Mouse (Mus musculus): ENCODE measurements at regions not wholly inside any gene's neighbourhood (a gene's known extent, or its start where the extent isn't known, plus 50 kb on each side); places are given as distances from the start of the nearest gene placed in this dataset.

GRCm38 (mm10) chr3:21268429-21269129 is 807.9 kb upstream of the Tbl1xr1 start:
- 36% methylated on average over 7 of the region's 7 CpGs for WGBS
- H3K36me3 ChIP-seq (replicated peaks; ENCODE audit: control insufficient read depth, insufficient read depth, low read length), result no peaks in the 10 kb centered on the region
- H3K9ac ChIP-seq (replicated peaks; ENCODE audit: low read depth, low read length), result no peak overlapping the region
- peaks cover 16% of the 10 kb centered on the region for H3K4me1 ChIP-seq (ENCODE audit: control insufficient read depth, insufficient read depth)
- peak; percentile 76 for DNase-seq (ENCODE audit: low spot score)
- peak; percentile 70 for ATAC-seq (ENCODE audit: insufficient read depth, low read depth)
- no peak overlapping the region for H3K4me2 ChIP-seq (ENCODE audit: low read depth, low read length)
- TF ChIP-seq CTCF (IDR thresholded peaks at IDR 0.05; ENCODE audit: low read depth), result no peak
- peak; percentile 25; the same call in 1 of the 2 replicates for TF ChIP-seq EP300 (IDR thresholded peaks at IDR 0.05; ENCODE audit: low read depth)
- H3K4me3 ChIP-seq (ENCODE audit: low read depth, low read length), result no peak overlapping the region
- no peaks in the 10 kb centered on the region for H3K9me3 ChIP-seq (replicated peaks; ENCODE audit: control insufficient read depth, low read length)
- H3K27me3 ChIP-seq (ENCODE audit: control insufficient read depth, insufficient read depth, low read length), result no peaks in the 10 kb centered on the region
- peak overlapping the region; percentile 48; the same call in 1 of the 2 replicates for H3K27ac ChIP-seq (ENCODE audit: low read depth)

GRCm38 (mm10) chr3:21269130-21269440 is 807.4 kb upstream of the Tbl1xr1 start:
- no peak overlapping the region for H3K9ac ChIP-seq (replicated peaks; ENCODE audit: low read depth, low read length)
- WGBS, result 72% methylated on average over 2 of the region's 2 CpGs
- TF ChIP-seq CTCF (IDR thresholded peaks at IDR 0.05; ENCODE audit: low read depth), result no peak
- no peak for TF ChIP-seq EP300 (IDR thresholded peaks at IDR 0.05; ENCODE audit: low read depth)
- H3K4me2 ChIP-seq (ENCODE audit: low read depth, low read length), result no peak overlapping the region
- ATAC-seq (ENCODE audit: insufficient read depth, low read depth), result no peak
- peaks cover 12% of the 10 kb centered on the region for H3K4me1 ChIP-seq (ENCODE audit: control insufficient read depth, insufficient read depth)
- no peaks in the 10 kb centered on the region for H3K36me3 ChIP-seq (replicated peaks; ENCODE audit: control insufficient read depth, insufficient read depth, low read length)
- H3K27me3 ChIP-seq (ENCODE audit: control insufficient read depth, insufficient read depth, low read length), result no peaks in the 10 kb centered on the region
- no peak for DNase-seq (ENCODE audit: low spot score)
- no peaks in the 10 kb centered on the region for H3K9me3 ChIP-seq (replicated peaks; ENCODE audit: control insufficient read depth, low read length)
- H3K4me3 ChIP-seq (ENCODE audit: low read depth, low read length), result no peak overlapping the region
- H3K27ac ChIP-seq (ENCODE audit: low read depth), result peak overlapping the region; percentile 48

DNA sequence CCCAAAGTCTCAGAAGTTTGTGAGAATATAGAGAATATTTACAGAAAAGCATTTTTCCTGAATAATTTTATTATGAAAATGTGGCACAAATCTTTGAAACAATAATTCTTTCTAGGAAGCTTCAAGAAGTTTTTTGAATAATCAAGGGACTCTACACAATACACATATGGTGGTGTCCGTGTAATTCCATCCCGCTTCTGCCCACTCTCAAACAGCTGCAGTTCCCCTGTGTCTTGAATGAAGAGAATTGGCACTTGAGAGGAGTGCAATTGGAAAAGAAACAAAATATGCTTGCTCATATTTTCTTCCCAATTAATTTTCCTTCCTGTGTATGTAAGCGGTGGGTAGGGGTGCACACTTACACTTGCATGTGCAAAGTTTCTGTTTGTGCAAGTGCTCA is 805.7 kb upstream of the Tbl1xr1 start:
- H3K4me3 ChIP-seq (ENCODE audit: low read depth, low read length), result no peak overlapping the region
- H3K9ac ChIP-seq (replicated peaks; ENCODE audit: low read depth, low read length), result no peak overlapping the region
- H3K4me1 ChIP-seq (ENCODE audit: control insufficient read depth, insufficient read depth), result peaks cover 12% of the 10 kb centered on the region
- H3K4me2 ChIP-seq (ENCODE audit: low read depth, low read length), result no peak overlapping the region
- no peak for TF ChIP-seq EP300 (IDR thresholded peaks at IDR 0.05; ENCODE audit: low read depth)
- WGBS, result 89% methylated on average over 3 of the region's 3 CpGs
- ATAC-seq (ENCODE audit: insufficient read depth, low read depth) (no peak), DNase-seq (ENCODE audit: low spot score) (no peak)
- no peaks in the 10 kb centered on the region for H3K27me3 ChIP-seq (ENCODE audit: control insufficient read depth, insufficient read depth, low read length)
- no peak overlapping the region for H3K27ac ChIP-seq (ENCODE audit: low read depth)
- H3K9me3 ChIP-seq (replicated peaks; ENCODE audit: control insufficient read depth, low read length), result no peaks in the 10 kb centered on the region
- no peaks in the 10 kb centered on the region for H3K36me3 ChIP-seq (replicated peaks; ENCODE audit: control insufficient read depth, insufficient read depth, low read length)

- H3K27me3 ChIP-seq (ENCODE audit: control insufficient read depth, insufficient read depth, low read length), result no peaks in the 10 kb centered on the region
- no peaks in the 10 kb centered on the region for H3K9me3 ChIP-seq (replicated peaks; ENCODE audit: control insufficient read depth, low read length)
- H3K4me3 ChIP-seq (ENCODE audit: low read depth, low read length), result no peak overlapping the region
- H3K9ac ChIP-seq (replicated peaks; ENCODE audit: low read depth, low read length), result no peak overlapping the region
- no peaks in the 10 kb centered on the region for H3K36me3 ChIP-seq (replicated peaks; ENCODE audit: control insufficient read depth, insufficient read depth, low read length)
- peaks cover 12% of the 10 kb centered on the region for H3K4me1 ChIP-seq (ENCODE audit: control insufficient read depth, insufficient read depth)
- H3K27ac ChIP-seq (ENCODE audit: low read depth), result no peak overlapping the region
- H3K4me2 ChIP-seq (ENCODE audit: low read depth, low read length), result no peak overlapping the region
- ATAC-seq (ENCODE audit: insufficient read depth, low read depth), result peak; percentile 54
- DNase-seq (ENCODE audit: low spot score), result peak; percentile 17
- TF ChIP-seq EP300 (IDR thresholded peaks at IDR 0.05; ENCODE audit: low read depth) (no peak), CTCF (IDR thresholded peaks at IDR 0.05; ENCODE audit: low read depth) (no peak)
- WGBS, result 53% methylated on average over 4 of the region's 4 CpGs
Measured at GRCm38 (mm10) chr3:21272219-21272618, 804.2 kb upstream of the Tbl1xr1 start.

GRCm38 (mm10) chr3:21292774-21293173 is 783.7 kb upstream of the Tbl1xr1 start:
- Histone ChIP-seq H3K4me2 (ENCODE audit: low read depth, low read length) (no peak overlapping the region), H3K4me1 (ENCODE audit: control insufficient read depth, insufficient read depth) (no peaks in the 10 kb centered on the region), H3K36me3 (replicated peaks; ENCODE audit: control insufficient read depth, insufficient read depth, low read length) (no peaks in the 10 kb centered on the region), H3K4me3 (ENCODE audit: low read depth, low read length) (no peak overlapping the region), H3K9ac (replicated peaks; ENCODE audit: low read depth, low read length) (no peak overlapping the region), H3K27me3 (ENCODE audit: control insufficient read depth, insufficient read depth, low read length) (no peaks in the 10 kb centered on the region), H3K9me3 (replicated peaks; ENCODE audit: control insufficient read depth, low read length) (no peaks in the 10 kb centered on the region), H3K27ac (ENCODE audit: low read depth) (no peak overlapping the region)
- 69% methylated on average over 1 of the region's 1 CpGs for WGBS
- ATAC-seq (ENCODE audit: insufficient read depth, low read depth), result no peak
- DNase-seq (ENCODE audit: low spot score), result no peak
- TF ChIP-seq CTCF (IDR thresholded peaks at IDR 0.05; ENCODE audit: low read depth) (no peak), EP300 (IDR thresholded peaks at IDR 0.05; ENCODE audit: low read depth) (no peak)

DNA sequence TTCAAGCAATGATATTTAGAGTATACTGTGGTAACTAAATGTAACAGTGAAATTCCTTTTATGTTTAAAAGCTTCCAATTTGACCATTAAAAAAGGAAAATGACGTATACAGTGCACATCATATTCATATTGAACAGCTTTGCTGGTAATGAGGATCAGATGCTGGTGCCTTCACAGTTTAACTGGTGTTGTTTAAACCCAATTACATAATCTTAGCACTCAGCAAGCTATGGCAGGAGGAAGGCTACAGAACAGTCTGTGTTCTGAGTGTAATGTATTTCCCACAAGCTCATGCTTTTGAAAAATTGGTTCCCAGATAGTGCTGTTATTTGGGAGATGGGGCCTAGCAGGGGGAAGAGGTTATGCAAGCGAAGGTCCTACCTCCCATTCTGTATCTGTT is 783.1 kb upstream of the Tbl1xr1 start:
- ATAC-seq (ENCODE audit: insufficient read depth, low read depth) (no peak), DNase-seq (ENCODE audit: low spot score) (no peak)
- H3K36me3 ChIP-seq (replicated peaks; ENCODE audit: control insufficient read depth, insufficient read depth, low read length), result no peaks in the 10 kb centered on the region
- no peak overlapping the region for H3K4me3 ChIP-seq (ENCODE audit: low read depth, low read length)
- no peaks in the 10 kb centered on the region for H3K9me3 ChIP-seq (replicated peaks; ENCODE audit: control insufficient read depth, low read length)
- 77% methylated on average over 2 of the region's 2 CpGs for WGBS
- no peaks in the 10 kb centered on the region for H3K4me1 ChIP-seq (ENCODE audit: control insufficient read depth, insufficient read depth)
- H3K27ac ChIP-seq (ENCODE audit: low read depth), result no peak overlapping the region
- H3K9ac ChIP-seq (replicated peaks; ENCODE audit: low read depth, low read length), result no peak overlapping the region
- no peaks in the 10 kb centered on the region for H3K27me3 ChIP-seq (ENCODE audit: control insufficient read depth, insufficient read depth, low read length)
- no peak overlapping the region for H3K4me2 ChIP-seq (ENCODE audit: low read depth, low read length)
- TF ChIP-seq CTCF (IDR thresholded peaks at IDR 0.05; ENCODE audit: low read depth) (no peak), EP300 (IDR thresholded peaks at IDR 0.05; ENCODE audit: low read depth) (no peak)

Data from heart, postnatal 0 days (tissue).